Mouse (Mus musculus) heart, embryonic 12.5 days (tissue): ENCODE measurements around the gene Myoz2. TPM values are rescaled to one million over a fixed set of nuclear protein-coding genes. Genes with fewer than 3 reads are reported as not detected.

Experiments
- ATAC-seq: fragments of 200-750 bp; cut with Nextera tagmentation; 2 replicates; pipeline ENCODE4 v1.8.0; 2017; ENCODE audit warnings: moderate TSS enrichment, moderate library complexity; ENCODE audit not compliant: insufficient number of reproducible peaks, low FRiP score
- H3K27ac ChIP-seq: fragments of 300-500 bp; sonication (generic); 2 replicates; pipeline ENCODE4 v1.5.1; 2016; ENCODE audit warnings: mild to moderate bottlenecking, moderate library complexity; ENCODE audit not compliant: poor library complexity, severe bottlenecking
- H3K27me3 ChIP-seq: fragments of 300-500 bp; sonication (generic); replicated peaks from 2 replicates; pipeline ENCODE4 v1.6.1; 2016; ENCODE audit warnings: mild to moderate bottlenecking, moderate library complexity
- H3K36me3 ChIP-seq: fragments of 300-500 bp; sonication (generic); 2 replicates; pipeline ENCODE4 v1.6.1; 2016; ENCODE audit warnings: mild to moderate bottlenecking, moderate library complexity
- H3K4me1 ChIP-seq: fragments of 300-500 bp; sonication (generic); replicated peaks from 2 replicates; pipeline ENCODE4 v1.6.1; 2016; ENCODE audit warnings: mild to moderate bottlenecking
- H3K4me2 ChIP-seq: fragments of 300-500 bp; sonication (generic); 2 replicates; pipeline ENCODE4 v1.6.1; 2016; ENCODE audit warnings: mild to moderate bottlenecking, moderate library complexity
- H3K4me3 ChIP-seq: fragments of 300-500 bp; sonication (generic); 2 replicates; pipeline ENCODE4 v1.5.1; 2016; ENCODE audit warnings: mild to moderate bottlenecking
- H3K9ac ChIP-seq: fragments of 300-500 bp; sonication (generic); 2 replicates; pipeline ENCODE4 v1.6.1; 2016; ENCODE audit warnings: mild to moderate bottlenecking, moderate library complexity
- H3K9me3 ChIP-seq: fragments of 300-500 bp; sonication (generic); replicated peaks from 2 replicates; pipeline ENCODE4 v1.6.1; 2016; ENCODE audit warnings: mild to moderate bottlenecking, moderate library complexity
- whole genome bisulfite sequencing: fragments of 180-500 bp; shearing (Covaris S2); methylation state at CpG from one replicate; pipeline ENCODE4 v1.1.7; 2016; 5-methylcytosine and 5-hydroxymethylcytosine counted together
- polyA plus RNA-seq: library from polyadenylated mRNA; unstranded; fragments of >200 nt; fragmentation: Nextera tagmentation; extraction: Ambion mirVana; gene quantifications from 2 replicates; pipeline ENCODE4 v1.2.1, GENCODE M21; 2016

The Myoz2 gene
- polyA plus RNA-seq, 1 experiment from 2014 or later: 154 TPM

GRCm38 (mm10) chr3:123064186-123064585, 29.4 kb upstream of the Myoz2 start:
- 0 out of 2 replicates have a peak, but pooled peaks have one; percentile 30 for ATAC-seq
- no peak overlapping the region for H3K9ac ChIP-seq
- no peaks in the 10 kb centered on the region for H3K36me3 ChIP-seq
- H3K4me3 ChIP-seq: no peak overlapping the region
- no peak overlapping the region for H3K27ac ChIP-seq
- H3K4me1 ChIP-seq: peaks cover 23% of the 10 kb centered on the region
- H3K4me2 ChIP-seq: no peak overlapping the region
- H3K9me3 ChIP-seq: no peaks in the 10 kb centered on the region; the same call in 1 of the 2 replicates
- H3K27me3 ChIP-seq: no peaks in the 10 kb centered on the region
- whole genome bisulfite sequencing: 27% methylated on average over 5 of the region's 5 CpGs

GRCm38 (mm10) chr3:123061931-123062330, 27.1 kb upstream of the Myoz2 start:
- 77% methylated on average over 2 of the region's 2 CpGs for WGBS

GRCm38 (mm10) chr3:123058832-123059231, 24.0 kb upstream of the Myoz2 start:
- Histone ChIP-seq H3K27me3 (no peaks in the 10 kb centered on the region), H3K4me1 (0 out of 2 replicates have a peak, but pooled peaks cover 4% of the 10 kb centered on the region), H3K27ac (no peak overlapping the region), H3K9ac (no peak overlapping the region), H3K9me3 (no peaks in the 10 kb centered on the region), H3K36me3 (no peaks in the 10 kb centered on the region), H3K4me3 (no peak overlapping the region), H3K4me2 (no peak overlapping the region)
- 80% methylated on average over 1 of the region's 1 CpGs for WGBS
- ATAC-seq: no peak

More at GRCm38 (mm10) chr3:123061931-123062330, 27.1 kb upstream of the Myoz2 start:
- no peaks in the 10 kb centered on the region for H3K9me3 ChIP-seq
- no peaks in the 10 kb centered on the region for H3K27me3 ChIP-seq
- no peak overlapping the region for H3K4me3 ChIP-seq
- H3K9ac ChIP-seq: no peak overlapping the region
- no peaks in the 10 kb centered on the region for H3K36me3 ChIP-seq
- no peak overlapping the region for H3K4me2 ChIP-seq
- no peak overlapping the region for H3K27ac ChIP-seq
- peaks cover 23% of the 10 kb centered on the region for H3K4me1 ChIP-seq
- ATAC-seq: no peak

GRCm38 (mm10) chr3:123054178-123054577, 19.4 kb upstream of the Myoz2 start:
- H3K36me3 ChIP-seq: no peaks in the 10 kb centered on the region
- 0 out of 2 replicates have a peak, but pooled peaks cover 4% of the 10 kb centered on the region for H3K4me1 ChIP-seq
- H3K27me3 ChIP-seq: no peaks in the 10 kb centered on the region
- ATAC-seq: 0 out of 2 replicates have a peak, but pooled peaks have one; percentile 42
- no peak overlapping the region for H3K9ac ChIP-seq
- H3K4me3 ChIP-seq: no peak overlapping the region
- peaks cover 3% of the 10 kb centered on the region; the same call in 1 of the 2 replicates for H3K9me3 ChIP-seq
- H3K27ac ChIP-seq: no peak overlapping the region
- WGBS: 41% methylated on average over 5 of the region's 5 CpGs
- H3K4me2 ChIP-seq: no peak overlapping the region

- no peaks in the 10 kb centered on the region for H3K27me3 ChIP-seq
- 66% methylated on average over 8 of the region's 8 CpGs for WGBS
- no peak overlapping the region for H3K9ac ChIP-seq
- H3K4me1 ChIP-seq: 0 out of 2 replicates have a peak, but pooled peaks cover 4% of the 10 kb centered on the region
- no peak for ATAC-seq
- H3K36me3 ChIP-seq: no peaks in the 10 kb centered on the region
- no peak overlapping the region for H3K4me2 ChIP-seq
- no peak overlapping the region for H3K4me3 ChIP-seq
- peaks cover 3% of the 10 kb centered on the region; the same call in 1 of the 2 replicates for H3K9me3 ChIP-seq
- no peak overlapping the region for H3K27ac ChIP-seq
Observed at GRCm38 (mm10) chr3:123053192-123053938, 18.6 kb upstream of the Myoz2 start.

GRCm38 (mm10) chr3:123042308-123042707, 7.5 kb upstream of the Myoz2 start:
- Histone ChIP-seq H3K9me3 (no peaks in the 10 kb centered on the region), H3K4me1 (0 out of 2 replicates have a peak, but pooled peaks cover 4% of the 10 kb centered on the region), H3K4me2 (no peak overlapping the region), H3K4me3 (no peak overlapping the region), H3K27me3 (no peaks in the 10 kb centered on the region), H3K36me3 (no peaks in the 10 kb centered on the region), H3K9ac (no peak overlapping the region), H3K27ac (0 out of 2 replicates have a peak overlapping the region, but pooled peaks have one; percentile 33)
- ATAC-seq: no peak
- WGBS: 90% methylated on average over 1 of the region's 1 CpGs

GRCm38 (mm10) chr3:123033804-123034203, 1.0 kb downstream of the Myoz2 start:
- Histone ChIP-seq H3K27me3 (no peaks in the 10 kb centered on the region), H3K9me3 (no peaks in the 10 kb centered on the region), H3K27ac (peak overlapping the region; percentile 94), H3K4me3 (peak overlapping the region; percentile 40), H3K36me3 (no peaks in the 10 kb centered on the region), H3K4me1 (peaks cover 21% of the 10 kb centered on the region), H3K4me2 (peak overlapping the region; percentile 63), H3K9ac (peak overlapping the region; percentile 66)
- no peak for ATAC-seq
- 61% methylated on average over 8 of the region's 8 CpGs for WGBS

- no peak for ATAC-seq
- no peak overlapping the region for H3K4me2 ChIP-seq
Observed at GRCm38 (mm10) chr3:123025634-123026033, 9.2 kb downstream of the Myoz2 start.

GRCm38 (mm10) chr3:123024496-123025234, 10.2 kb downstream of the Myoz2 start:
- no peak overlapping the region for H3K4me2 ChIP-seq
- H3K9me3 ChIP-seq: no peaks in the 10 kb centered on the region
- peaks cover 13% of the 10 kb centered on the region for H3K4me1 ChIP-seq
- no peak overlapping the region for H3K27ac ChIP-seq
- 83% methylated on average over 9 of the region's 9 CpGs for WGBS
- H3K9ac ChIP-seq: no peak overlapping the region
- H3K36me3 ChIP-seq: peaks cover 18% of the 10 kb centered on the region
- no peaks in the 10 kb centered on the region for H3K27me3 ChIP-seq
- H3K4me3 ChIP-seq: no peak overlapping the region
- no peak for ATAC-seq

More at GRCm38 (mm10) chr3:123025634-123026033, 9.2 kb downstream of the Myoz2 start:
- H3K27ac ChIP-seq: no peak overlapping the region
- no peaks in the 10 kb centered on the region for H3K9me3 ChIP-seq
- peaks cover 13% of the 10 kb centered on the region for H3K4me1 ChIP-seq
- H3K4me3 ChIP-seq: no peak overlapping the region
- H3K9ac ChIP-seq: no peak overlapping the region
- 65% methylated on average over 3 of the region's 3 CpGs for WGBS
- H3K36me3 ChIP-seq: peaks cover 14% of the 10 kb centered on the region
- no peaks in the 10 kb centered on the region for H3K27me3 ChIP-seq

- no peaks in the 10 kb centered on the region for H3K9me3 ChIP-seq
- no peak for ATAC-seq
- no peaks in the 10 kb centered on the region for H3K27me3 ChIP-seq
- H3K9ac ChIP-seq: no peak overlapping the region
- no peak overlapping the region for H3K27ac ChIP-seq
- H3K4me1 ChIP-seq: peaks cover 6% of the 10 kb centered on the region; the same call in 1 of the 2 replicates
- peaks cover 8% of the 10 kb centered on the region; the same call in 1 of the 2 replicates for H3K36me3 ChIP-seq
- no peak overlapping the region for H3K4me2 ChIP-seq
- 62% methylated on average over 2 of the region's 2 CpGs for WGBS
- H3K4me3 ChIP-seq: no peak overlapping the region
Observed at GRCm38 (mm10) chr3:123018792-123019191, 16.0 kb downstream of the Myoz2 start.

GRCm38 (mm10) chr3:123013476-123013875, 21.3 kb downstream of the Myoz2 start:
- H3K4me1 ChIP-seq: peaks cover 3% of the 10 kb centered on the region; the same call in 1 of the 2 replicates
- H3K27me3 ChIP-seq: no peaks in the 10 kb centered on the region
- H3K4me2 ChIP-seq: no peak overlapping the region
- peaks cover 28% of the 10 kb centered on the region for H3K36me3 ChIP-seq
- H3K9ac ChIP-seq: no peak overlapping the region
- no peak for ATAC-seq
- WGBS: 88% methylated on average over 14 of the region's 14 CpGs
- H3K4me3 ChIP-seq: no peak overlapping the region
- no peak overlapping the region for H3K27ac ChIP-seq
- no peaks in the 10 kb centered on the region for H3K9me3 ChIP-seq
